Mouse (Mus musculus) cerebellum, adult 9-10 months (tissue): Measurements from ENCODE around the gene Pex3.
A peak's percentile ranks its signal among the peaks of the same experiment; 100 is the strongest.

Experiments used
- DNase-seq: peaks from one replicate; pipeline ENCODE4 v3.0.0; 2022

Gene Pex3

DNA sequence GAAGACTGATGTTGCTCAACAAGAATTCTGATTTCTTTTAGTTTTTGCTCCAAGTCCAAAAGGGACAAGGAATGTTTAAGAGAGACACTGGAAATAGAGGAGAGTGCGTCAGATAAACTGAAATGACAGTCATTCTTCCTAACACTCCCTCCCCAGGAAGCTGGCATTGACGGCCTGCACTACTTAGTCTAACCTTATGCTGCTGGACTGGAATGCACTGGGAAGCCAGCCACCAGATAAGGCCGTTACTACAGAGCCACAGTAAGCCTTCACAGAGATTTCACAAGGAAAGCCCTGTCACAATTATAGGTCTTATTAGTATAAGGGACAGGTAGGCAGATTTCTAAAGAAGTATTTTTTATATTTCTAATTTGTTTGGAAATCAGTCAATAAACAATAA lies 18.2 kb downstream of the Pex3 start:
- DNase-seq, result no peak

DNA sequence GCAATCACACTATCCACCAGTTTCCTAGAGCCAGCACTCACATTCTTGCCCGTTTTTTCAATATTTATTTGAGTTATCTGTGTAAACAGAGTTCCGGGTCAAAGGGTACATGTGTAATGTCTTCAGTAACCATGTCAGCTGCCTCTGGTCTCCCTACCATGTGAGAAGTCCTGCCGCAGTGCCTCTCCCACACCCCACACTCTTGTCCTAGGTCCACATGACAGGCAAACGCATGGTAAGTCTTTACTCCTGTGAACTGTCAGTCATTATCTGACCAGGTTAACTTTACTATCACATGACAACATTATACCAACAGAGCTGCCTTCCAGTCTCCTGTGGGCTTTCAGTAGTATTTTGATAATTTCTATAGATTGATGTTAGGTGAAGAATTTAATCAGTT lies 24.8 kb downstream of the Pex3 start:
- no peak for DNase-seq

DNA sequence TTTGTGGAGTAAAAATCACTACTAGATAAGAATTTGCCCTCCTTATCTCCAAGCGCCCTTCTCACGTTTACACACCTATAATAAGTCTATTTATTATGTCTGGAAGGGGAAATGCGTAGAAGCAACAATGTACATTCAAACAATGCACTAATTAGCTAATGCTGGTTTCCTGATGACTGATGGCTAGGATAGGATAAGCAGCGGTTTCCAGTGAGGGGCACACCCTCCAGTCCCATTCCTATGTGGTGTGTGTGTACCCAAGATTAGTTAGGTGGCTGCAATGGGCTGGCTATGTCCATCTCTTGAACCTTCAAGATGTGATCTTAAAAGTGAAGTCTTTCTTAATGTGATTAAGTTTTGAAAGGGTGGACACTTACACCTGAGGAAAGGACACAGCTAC lies 31.1 kb downstream of the Pex3 start:
- DNase-seq, result no peak

DNA sequence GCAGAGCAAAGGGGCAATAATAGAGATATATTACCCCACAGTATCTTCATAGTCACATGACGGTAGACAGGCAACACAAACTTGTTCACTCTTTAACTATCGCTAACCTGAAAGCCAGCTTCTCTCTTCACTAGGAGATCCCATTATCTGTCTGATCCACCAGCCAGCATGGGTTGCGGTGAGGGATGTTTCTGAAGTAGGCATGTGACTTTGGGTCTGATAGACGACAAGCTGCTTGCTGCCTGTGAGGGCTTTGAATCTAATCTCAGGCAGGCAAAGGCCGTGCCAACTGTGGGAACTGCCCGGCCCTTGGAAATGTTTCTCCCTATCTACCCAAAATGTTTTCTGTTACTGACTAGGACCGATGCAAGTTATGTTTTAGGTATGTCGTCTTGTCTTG lies 50.6 kb downstream of the Pex3 start:
- DNase-seq, result no peak

DNA sequence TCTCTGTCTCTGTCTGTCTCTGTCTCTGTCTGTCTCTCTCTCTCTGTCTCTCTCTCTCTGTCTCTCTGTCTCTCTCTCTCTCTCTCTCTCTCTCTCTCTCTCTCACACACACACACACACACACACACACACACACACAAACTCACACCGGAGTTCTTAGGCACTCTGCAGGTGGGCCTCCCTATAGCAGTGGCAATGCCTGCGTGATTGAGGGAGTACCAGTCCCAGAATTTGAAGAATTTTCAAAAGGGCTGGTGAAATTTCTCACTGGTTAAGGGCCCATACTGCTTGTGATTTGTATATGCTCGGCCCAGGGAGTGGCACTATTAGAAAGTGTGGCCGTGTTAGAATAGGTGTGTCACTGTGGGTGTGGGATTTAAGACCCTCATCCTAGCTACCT lies 51.4 kb downstream of the Pex3 start:
- DNase-seq, result peak; percentile 17

DNA sequence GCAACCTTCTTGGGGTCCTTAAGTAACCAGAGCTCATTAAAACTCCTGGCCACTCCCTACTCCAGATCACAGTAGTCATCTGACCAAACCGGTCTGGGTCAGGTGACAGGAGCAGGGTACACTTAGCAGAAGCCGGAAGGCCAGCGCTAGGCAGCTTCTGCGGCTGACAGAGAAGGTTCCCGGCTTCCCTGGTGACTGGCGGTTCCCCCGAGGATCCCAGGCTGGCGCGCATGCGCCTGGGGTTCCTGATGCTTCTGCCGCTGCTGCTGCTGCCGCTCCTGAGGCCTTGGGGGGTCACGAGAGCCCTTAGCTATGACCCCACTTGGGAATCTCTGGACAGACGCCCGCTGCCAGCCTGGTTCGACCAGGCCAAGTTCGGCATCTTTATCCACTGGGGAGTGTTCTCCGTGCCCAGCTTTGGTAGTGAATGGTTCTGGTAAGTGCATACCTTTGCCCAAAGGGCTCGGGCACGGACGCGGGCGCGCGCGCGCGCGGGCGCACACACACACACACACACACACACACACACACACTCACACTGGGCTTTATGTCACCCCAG lies 51.9 kb downstream of the Pex3 start:
- peak; percentile 86 for DNase-seq

DNA sequence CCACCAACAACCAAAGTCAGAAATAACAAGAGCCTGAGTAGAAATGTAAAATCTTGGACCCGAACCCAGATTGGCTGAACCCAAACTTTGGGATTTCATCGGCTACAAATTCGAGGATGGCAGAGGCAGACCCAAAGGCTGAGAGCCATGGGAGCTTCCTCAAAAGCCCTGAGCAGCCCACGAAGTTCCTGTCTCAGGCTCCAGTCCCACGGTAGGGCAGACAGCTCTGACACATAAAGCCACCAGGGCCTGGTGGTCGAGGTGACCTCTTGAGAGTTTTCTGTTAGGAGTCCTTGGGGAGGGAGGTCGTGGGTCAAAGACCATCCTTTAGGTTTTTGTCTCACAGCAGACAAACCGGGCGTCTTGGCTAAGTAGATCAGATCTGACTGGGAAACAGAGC lies 52.5 kb downstream of the Pex3 start:
- DNase-seq, result peak; percentile 13

DNA sequence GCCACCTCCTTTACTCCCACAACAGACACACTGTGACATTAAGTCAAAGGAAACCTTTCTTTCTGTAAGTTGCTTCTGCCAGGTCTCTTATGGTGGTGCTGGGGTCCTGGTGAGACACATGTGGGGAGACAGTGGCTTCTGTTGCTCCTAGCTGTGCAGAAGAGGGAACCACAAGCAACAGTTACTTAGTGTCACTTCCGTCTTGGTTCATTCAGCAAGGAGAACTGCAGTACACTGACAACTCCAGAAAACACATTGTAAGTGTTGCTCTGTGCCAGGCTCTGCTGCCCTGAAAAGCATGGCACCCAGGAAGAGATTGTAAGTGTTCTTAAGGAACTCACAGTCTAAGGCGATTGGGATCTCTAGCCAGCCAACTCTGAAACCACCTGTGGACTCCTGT lies 53.6 kb downstream of the Pex3 start, which contains the start of gene Fuca2:
Fuca2 (plus strand) TSS at position 210 of the 400 bp plus-strand sequence.
- no peak for DNase-seq

DNA sequence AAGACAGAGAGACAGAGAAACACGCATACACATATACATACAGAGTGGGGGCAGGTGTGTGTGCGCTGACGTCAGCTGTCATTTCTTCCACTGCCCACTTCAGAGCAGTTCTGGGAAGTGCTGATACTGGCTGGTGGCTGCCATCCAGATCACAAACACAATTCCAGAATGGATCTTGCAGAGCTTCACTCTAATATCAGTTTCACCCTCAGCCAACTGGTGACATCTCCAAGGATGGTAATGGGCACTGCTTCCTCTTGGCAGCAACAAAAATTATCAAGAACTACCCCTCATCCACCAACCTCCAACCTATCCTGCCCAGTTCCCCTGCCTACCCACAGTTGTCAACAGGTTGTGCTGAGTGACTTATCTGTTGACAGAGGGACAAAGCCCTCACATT lies 56.6 kb downstream of the Pex3 start:
- DNase-seq, result no peak

DNA sequence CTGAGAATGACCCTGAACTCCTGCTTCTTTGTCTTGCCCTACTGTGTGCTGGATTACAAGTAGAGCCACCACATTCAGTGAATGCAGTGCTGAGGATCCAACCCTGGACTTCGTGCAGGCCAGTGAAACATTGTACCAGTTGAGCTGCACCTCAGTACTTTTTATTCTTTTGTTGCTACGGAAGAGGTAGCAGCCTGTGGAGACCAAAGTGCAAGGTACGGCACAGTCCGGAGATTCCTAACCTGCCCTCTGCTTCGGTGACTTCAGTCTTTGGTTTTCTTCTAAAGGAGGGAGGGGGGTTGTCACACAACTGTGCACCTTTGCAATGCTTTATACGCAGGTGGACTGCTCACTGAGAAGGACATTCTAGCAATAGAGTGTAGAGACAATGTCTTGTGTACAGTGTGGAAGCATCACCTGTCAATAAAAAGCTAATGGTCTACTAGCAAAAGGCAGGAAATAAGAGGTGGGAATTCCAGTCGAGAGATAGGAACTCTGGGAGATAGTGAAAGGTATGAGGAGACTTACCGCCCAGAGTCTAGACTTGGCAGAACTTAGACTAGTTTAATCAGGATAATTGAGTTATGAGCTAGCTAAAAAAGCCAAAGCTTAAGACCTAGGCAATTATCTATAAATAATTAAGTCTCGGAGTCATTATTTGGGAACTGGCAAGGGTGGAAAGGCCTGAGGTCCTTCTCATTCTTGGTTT lies 58.8 kb downstream of the Pex3 start:
- no peak for DNase-seq

DNA sequence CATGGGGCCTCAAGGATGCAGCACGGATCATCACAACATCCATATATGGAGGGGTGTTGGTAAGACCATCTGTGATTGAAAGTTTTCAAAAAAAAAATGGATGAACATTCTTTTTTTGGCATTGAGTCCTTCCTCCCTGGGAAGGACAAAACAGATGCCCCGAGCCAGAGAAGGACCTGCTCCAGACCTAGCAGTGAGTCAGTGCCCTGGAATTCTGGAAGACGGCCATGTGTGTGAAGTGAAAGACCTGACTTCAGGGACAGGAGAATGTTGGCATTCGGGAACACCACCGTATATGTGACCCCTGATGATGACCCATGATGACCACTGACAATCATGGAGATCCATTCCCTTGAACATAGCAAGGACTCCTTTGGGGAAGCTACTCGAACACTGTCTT lies 63.3 kb downstream of the Pex3 start:
- no peak for DNase-seq

DNA sequence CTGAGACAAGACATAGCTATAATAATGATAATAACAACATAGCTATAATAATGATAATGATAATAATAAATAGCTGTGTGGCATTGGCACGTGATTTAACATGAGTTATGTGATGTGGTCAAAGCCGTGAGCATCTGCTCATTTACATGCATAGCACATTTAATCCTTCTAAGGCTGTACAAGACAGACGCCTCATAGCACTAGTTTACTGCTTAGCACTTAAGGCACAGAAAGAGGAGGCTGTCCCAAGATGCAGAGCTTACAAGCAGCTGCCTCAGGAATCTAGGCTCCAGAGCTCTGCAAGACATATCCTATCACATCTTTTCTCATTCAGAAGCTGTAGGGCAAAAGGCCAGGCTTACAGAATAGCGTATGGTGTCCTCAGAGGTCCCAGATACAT lies 67.0 kb downstream of the Pex3 start:
- DNase-seq, result no peak

DNA sequence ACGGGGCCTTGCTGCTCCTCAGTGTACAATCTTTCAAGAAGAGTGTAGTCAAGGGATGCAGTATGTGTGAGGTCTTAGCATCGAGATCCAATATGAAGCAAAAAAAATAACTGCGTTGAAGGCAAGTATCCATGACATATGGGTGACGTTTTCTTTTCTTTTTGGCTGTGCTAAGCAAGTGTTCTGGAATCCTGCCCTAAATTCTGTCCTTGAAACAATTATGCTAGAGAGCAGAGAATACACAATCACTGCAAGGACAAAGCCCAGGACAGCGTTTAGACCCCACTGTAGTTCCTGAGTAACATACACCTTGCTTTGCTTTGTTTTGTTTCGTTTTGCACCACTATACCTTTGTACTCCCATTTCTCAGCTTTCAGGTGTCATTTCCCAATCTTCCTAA lies 73.6 kb downstream of the Pex3 start:
- no peak for DNase-seq

DNA sequence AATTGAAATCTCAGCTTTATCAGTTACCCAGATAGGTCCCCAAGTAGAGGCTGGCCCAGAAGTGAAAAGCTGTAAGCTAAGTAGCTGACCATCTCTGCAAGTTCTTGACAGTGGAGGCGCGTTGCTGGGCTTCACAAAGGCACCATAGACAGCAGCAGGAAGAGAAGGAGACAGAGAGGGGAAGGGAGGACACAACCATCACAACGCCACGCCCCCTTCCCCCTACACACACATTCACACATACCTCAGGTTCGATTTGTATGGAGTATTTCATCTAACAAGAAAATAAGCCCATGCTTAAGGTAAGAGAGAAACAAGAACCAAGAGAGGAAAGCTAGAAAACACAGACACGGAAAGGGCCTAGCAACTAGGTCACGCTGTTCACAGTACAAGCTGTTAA lies 77.8 kb downstream of the Pex3 start:
- no peak for DNase-seq

DNA sequence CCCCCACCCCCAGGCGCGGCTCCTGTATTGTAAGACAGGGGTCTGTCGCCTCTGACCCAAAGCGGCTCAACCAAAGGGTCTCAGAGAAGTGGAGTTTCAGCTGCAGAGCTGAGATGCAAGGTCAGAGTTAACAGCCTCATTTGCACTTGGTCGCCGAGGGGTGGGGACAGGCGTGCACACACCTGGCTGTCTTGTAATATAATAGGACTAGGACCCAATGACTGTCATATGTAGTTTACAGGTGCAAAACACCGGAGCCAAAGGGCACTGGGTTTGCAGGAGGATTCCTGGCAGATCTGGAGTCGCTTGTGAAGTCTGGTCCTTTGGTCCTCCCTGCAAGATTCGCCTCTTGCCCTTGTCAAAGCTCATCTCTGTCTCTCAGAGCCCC lies 78.4 kb downstream of the Pex3 start:
- DNase-seq, result no peak
